Mouse (Mus musculus) inflammation-experienced regulatory T-cells, adult 6 months (primary cell): ENCODE data around the gene Tiam2. TPM values are rescaled to one million over a fixed set of nuclear protein-coding genes. Genes with fewer than 3 reads are reported as not detected.

Experiments
- ATAC-seq: one replicate; pipeline ENCODE4 v1.8.0; 2017
- polyA plus RNA-seq, 3 experiments: library from polyadenylated mRNA; unstranded; fragments of 100-300 nt; shearing (Covaris generic); gene quantifications; one replicate each; pipeline ENCODE4 v1.2.1; 2017

The Tiam2 gene
- polyA plus RNA-seq, 3 experiments from 2014 or later: 1.3 to 2.1 (median 1.6) TPM

- no peak for ATAC-seq
Observed at GRCm38 (mm10) chr17:3453946-3454345, 127.6 kb downstream of the Tiam2 start.

- ATAC-seq: no peak
Observed at GRCm38 (mm10) chr17:3454850-3455249, 128.5 kb downstream of the Tiam2 start.

- ATAC-seq: no peak
Observed at GRCm38 (mm10) chr17:3457914-3458681, 131.7 kb downstream of the Tiam2 start.

- no peak for ATAC-seq
Observed at GRCm38 (mm10) chr17:3465861-3466260, 139.5 kb downstream of the Tiam2 start.

- no peak for ATAC-seq
Observed at GRCm38 (mm10) chr17:3466681-3467080, 140.3 kb downstream of the Tiam2 start.

GRCm38 (mm10) chr17:3467636-3468324 lies 141.4 kb downstream of the Tiam2 start:
- no peak for ATAC-seq

GRCm38 (mm10) chr17:3472018-3472417 lies 145.6 kb downstream of the Tiam2 start:
- ATAC-seq: no peak

GRCm38 (mm10) chr17:3476546-3476945 lies 150.2 kb downstream of the Tiam2 start:
- ATAC-seq: no peak

- ATAC-seq: no peak
Observed at GRCm38 (mm10) chr17:3481576-3482575, 155.5 kb downstream of the Tiam2 start.

GRCm38 (mm10) chr17:3483091-3483490 lies 156.7 kb downstream of the Tiam2 start:
- no peak for ATAC-seq

GRCm38 (mm10) chr17:3485851-3486250 lies 159.5 kb downstream of the Tiam2 start:
- ATAC-seq: no peak

- ATAC-seq: no peak
Observed at GRCm38 (mm10) chr17:3487211-3487610, 160.8 kb downstream of the Tiam2 start.

- no peak for ATAC-seq
Observed at GRCm38 (mm10) chr17:3487721-3488601, 161.6 kb downstream of the Tiam2 start.

- ATAC-seq: no peak
Observed at GRCm38 (mm10) chr17:3490216-3490895, 164.0 kb downstream of the Tiam2 start.

GRCm38 (mm10) chr17:3491065-3491464 lies 164.7 kb downstream of the Tiam2 start:
- no peak for ATAC-seq

- no peak for ATAC-seq
Observed at GRCm38 (mm10) chr17:3491667-3492066, 165.3 kb downstream of the Tiam2 start.

GRCm38 (mm10) chr17:3495576-3495975 lies 169.2 kb downstream of the Tiam2 start:
- ATAC-seq: no peak

- ATAC-seq: no peak
Observed at GRCm38 (mm10) chr17:3496080-3496479, 169.7 kb downstream of the Tiam2 start.

GRCm38 (mm10) chr17:3498086-3498485 lies 171.7 kb downstream of the Tiam2 start:
- no peak for ATAC-seq

- no peak for ATAC-seq
Observed at GRCm38 (mm10) chr17:3498580-3498979, 172.2 kb downstream of the Tiam2 start.

- no peak for ATAC-seq
Observed at GRCm38 (mm10) chr17:3499468-3499867, 173.1 kb downstream of the Tiam2 start.
